Mouse (Mus musculus) ES-E14 (cell line): ENCODE data around the gene Ccdc38.

Experiments used
- CHD2 ChIP-seq: IDR thresholded peaks from 2 replicates; pipeline ENCODE4 v1.6.1; 2014; ENCODE audit warnings: mild to moderate bottlenecking, low read depth, low read length, inconsistent platforms
- HCFC1 ChIP-seq: IDR thresholded peaks from 2 replicates; pipeline ENCODE4 v1.6.1; 2012; ENCODE audit warnings: low read length, inconsistent platforms, borderline replicate concordance; ENCODE audit not compliant: insufficient read depth
- MAFK ChIP-seq: IDR thresholded peaks from 2 replicates; pipeline ENCODE4 v1.6.1; 2014; ENCODE audit warnings: mild to moderate bottlenecking, low read depth, low read length, inconsistent platforms; ENCODE audit not compliant: insufficient read depth
- ZC3H11A ChIP-seq: IDR thresholded peaks from 2 replicates; pipeline ENCODE4 v1.6.1; 2012; ENCODE audit warnings: low read depth, mild to moderate bottlenecking, inconsistent platforms, low read length, borderline replicate concordance
- ZNF384 ChIP-seq: IDR thresholded peaks from 2 replicates; pipeline ENCODE4 v1.6.1; 2012; ENCODE audit warnings: low read depth, low read length, inconsistent platforms

- TF ChIP-seq HCFC1, result no peak
- no peak for TF ChIP-seq ZNF384
- TF ChIP-seq CHD2, result no peak
- TF ChIP-seq MAFK, result no peak
- no peak for TF ChIP-seq ZC3H11A
Observed at GRCm38 (mm10) chr10:93538287-93538686, 2.1 kb upstream of the Ccdc38 start.
